Mouse (Mus musculus) liver, embryonic 14.5 days (tissue): ENCODE results near the gene Akr1b3. TPM values are rescaled to one million over a fixed set of nuclear protein-coding genes. Genes with fewer than 3 reads are reported as not detected.
"Not testable (repeated sequence)": the region's sequence is repeated elsewhere in the genome, so short reads cannot be mapped to it uniquely, and the experiment has no call there.

Source experiments
- ATAC-seq: fragments of 200-750 bp; cut with Nextera tagmentation; 2 replicates; pipeline ENCODE4 v1.8.0; 2017; ENCODE audit warnings: moderate number of reproducible peaks, mild to moderate bottlenecking, moderate library complexity; ENCODE audit not compliant: insufficient read depth
- DNase-seq, 3 experiments: peaks; one replicate each; pipeline ENCODE4 v3.0.0-alpha.2; 2012 to 2013; ENCODE audit warnings: low read depth in 3 of 3, low spot score in 3 of 3
- H3K27ac ChIP-seq: fragments of 300-500 bp; sonication (generic); 2 replicates; pipeline ENCODE4 v1.5.1; 2014; ENCODE audit warnings: moderate library complexity, mild to moderate bottlenecking, control low read depth, inconsistent platforms
- H3K27me3 ChIP-seq: fragments of 300-500 bp; sonication (generic); 2 replicates; pipeline ENCODE4 v1.6.1; 2014; ENCODE audit warnings: mild to moderate bottlenecking, low read length, moderate library complexity; ENCODE audit not compliant: control insufficient read depth, insufficient read depth
- H3K36me3 ChIP-seq: fragments of 300-500 bp; sonication (generic); replicated peaks from 2 replicates; pipeline ENCODE4 v1.6.1; 2014; ENCODE audit warnings: low read depth; ENCODE audit not compliant: control insufficient read depth, insufficient read depth
- H3K4me1 ChIP-seq, 2 experiments: fragments of 200-500 bp in 1 of 2; fragments of 300-500 bp in 1 of 2; sonication (generic) in 1 of 2; replicated peaks; 2 replicates each; pipeline ENCODE4 v1.6.1; 2012 to 2014; ENCODE audit warnings: antibody characterized with exemption in 1 of 2, inconsistent platforms in 1 of 2, low read length in 1 of 2; ENCODE audit not compliant: control insufficient read depth in 2 of 2, insufficient read depth in 2 of 2
- H3K4me2 ChIP-seq: fragments of 300-500 bp; sonication (generic); 2 replicates; pipeline ENCODE4 v1.6.1; 2014; ENCODE audit warnings: low read depth, mild to moderate bottlenecking, control low read depth, moderate library complexity
- H3K4me3 ChIP-seq, 2 experiments: fragments of 200-500 bp in 1 of 2; fragments of 300-500 bp in 1 of 2; sonication (generic) in 1 of 2; 2 replicates each; pipeline ENCODE4 v1.5.1; 2012 to 2014; ENCODE audit warnings: low read depth in 2 of 2, low read length in 2 of 2, mild to moderate bottlenecking in 2 of 2, control low read depth in 1 of 2, inconsistent platforms in 1 of 2, moderate library complexity in 1 of 2; ENCODE audit not compliant: insufficient read depth in 1 of 2
- H3K9ac ChIP-seq: fragments of 300-500 bp; sonication (generic); replicated peaks from 2 replicates; pipeline ENCODE4 v1.6.1; 2014; ENCODE audit warnings: mild to moderate bottlenecking, control low read depth, moderate library complexity
- H3K9me3 ChIP-seq: fragments of 300-500 bp; sonication (generic); 2 replicates; pipeline ENCODE4 v1.6.1; 2016; ENCODE audit warnings: low read length, mixed read lengths; ENCODE audit not compliant: control insufficient read depth
- CTCF ChIP-seq: IDR thresholded peaks from 2 replicates; pipeline ENCODE4 v1.5.1; 2016; ENCODE audit warnings: antibody characterized with exemption, low read depth, control low read depth
- EP300 ChIP-seq: IDR thresholded peaks from 2 replicates; pipeline ENCODE4 v1.6.1; 2016; ENCODE audit warnings: antibody characterized with exemption, low read depth
- WGBS: fragments of 180-500 bp; shearing (Covaris S2); extraction: QIAGEN DNeasy Blood & Tissue Kit; methylation state at CpG from one replicate; pipeline ENCODE4 v1.1.7; 2014; ENCODE audit not compliant: insufficient replicate concordance; 5-methylcytosine and 5-hydroxymethylcytosine counted together
- polyA plus RNA-seq, 2 experiments: library from polyadenylated mRNA; depleted of rRNA in 1 of 2; stranded (reverse) in 1 of 2; unstranded in 1 of 2; fragments of >200 nt; fragmentation: Nextera tagmentation in 1 of 2; extraction: Ambion mirVana in 1 of 2; gene quantifications; 2 replicates each; pipeline versions ENCODE4 v1.2.1 to v1.2.3; 2012 to 2014

Akr1b3 gene
- polyA plus RNA-seq, 2 experiments = 32.2 to 50.4 TPM

GRCm38 (mm10) chr6:34354354-34355348 is 37.4 kb upstream of the Akr1b3 start:
- Histone ChIP-seq H3K27ac (no peak overlapping the region), H3K9ac (no peak overlapping the region), H3K36me3 (no peaks in the 10 kb centered on the region), H3K4me1 (no peaks in the 10 kb centered on the region; a peak in 1 of 4 replicates), H3K4me3 (no peak overlapping the region), H3K4me2 (peak overlapping the region; percentile 55; the same call in 1 of the 2 replicates), H3K27me3 (no peaks in the 10 kb centered on the region), H3K9me3 (no peaks in the 10 kb centered on the region)
- ATAC-seq (no peak), DNase-seq (no peak)
- TF ChIP-seq EP300 (no peak), CTCF (no peak)
- 47% methylated on average over 8 of the region's 8 CpGs for WGBS

DNA sequence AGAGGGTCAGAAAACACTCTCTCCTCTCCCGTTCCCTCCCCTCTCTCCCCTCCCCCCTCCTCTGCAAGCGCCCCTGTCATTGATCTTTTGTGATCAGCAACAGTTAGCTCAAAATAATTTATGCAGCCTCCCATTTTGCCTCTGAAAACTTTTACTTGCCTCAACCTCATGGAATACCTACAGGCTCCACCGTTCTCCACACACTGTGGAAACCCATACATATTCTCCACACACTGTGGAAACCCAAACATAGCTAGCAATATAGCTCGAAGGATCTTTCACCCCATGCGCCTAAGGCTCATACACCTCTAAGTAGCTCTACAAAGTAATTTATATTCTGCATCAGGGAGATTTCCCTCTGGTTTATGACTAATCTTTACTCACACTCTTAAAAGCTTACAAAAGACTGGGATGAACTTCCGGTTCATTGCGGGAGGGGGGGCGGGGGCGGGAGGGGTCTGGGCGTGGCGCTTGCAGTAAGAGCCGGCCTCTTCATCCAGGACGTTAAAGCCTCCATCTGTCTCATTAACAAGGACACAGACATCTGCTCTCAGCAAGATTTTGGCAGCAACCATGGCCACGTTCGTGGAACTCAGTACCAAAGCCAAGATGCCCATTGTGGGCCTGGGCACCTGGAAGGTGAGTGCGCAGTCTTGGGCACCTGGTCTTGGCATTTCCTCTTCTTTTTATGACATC is 36.5 kb upstream of the Akr1b3 start, which contains the start of gene Akr1b8:
Gene Akr1b8 (plus strand): TSS at position 462 of the 696 bp plus-strand sequence.
- no peak within 1 kb of the TSS for H3K27ac ChIP-seq
- 19% methylated on average over 16 of the region's 16 CpGs for WGBS
- H3K27me3 ChIP-seq = no peaks in the 10 kb centered on the region
- no peak for ATAC-seq
- no peak within 1 kb of the TSS for H3K9ac ChIP-seq
- no peaks in the 10 kb centered on the region for H3K9me3 ChIP-seq
- no peaks in the 10 kb centered on the region for H3K36me3 ChIP-seq
- no peak for TF ChIP-seq CTCF
- TF ChIP-seq EP300 = no peak
- no peaks in the 10 kb centered on the region; a peak in 1 of 4 replicates for H3K4me1 ChIP-seq
- H3K4me2 ChIP-seq = peak within 1 kb of the TSS; percentile 55
- no peak for DNase-seq
- H3K4me3 ChIP-seq = peak within 1 kb of the TSS in 1 of 2 experiments; percentile 14; a peak in 1 of 4 replicates

DNA sequence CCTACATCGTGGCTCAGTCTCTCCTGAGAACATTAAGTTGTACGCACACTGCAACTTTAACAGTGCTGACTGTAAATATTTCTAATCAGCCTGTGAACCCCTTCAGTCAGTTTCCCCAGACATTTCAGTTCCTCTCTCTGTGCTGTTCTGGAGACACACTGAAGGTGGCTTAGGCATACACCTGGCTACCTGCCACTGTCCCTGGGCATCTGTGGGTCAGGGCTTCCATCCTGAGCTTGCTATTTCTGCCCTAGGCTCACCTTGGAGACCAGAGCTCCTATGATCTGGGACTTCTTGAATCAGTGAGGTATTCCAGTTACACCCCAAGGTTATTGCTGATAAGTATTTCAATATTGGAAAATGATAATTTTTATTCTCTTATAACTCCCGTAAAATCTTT is 35.1 kb upstream of the Akr1b3 start:
- Histone ChIP-seq H3K4me2 (no peak overlapping the region), H3K4me3 (no peak overlapping the region), H3K9me3 (no peaks in the 10 kb centered on the region), H3K9ac (no peak overlapping the region), H3K36me3 (no peaks in the 10 kb centered on the region), H3K27ac (no peak overlapping the region), H3K4me1 (no peaks in the 10 kb centered on the region; a peak in 1 of 4 replicates), H3K27me3 (no peaks in the 10 kb centered on the region)
- 67% methylated on average over 3 of the region's 3 CpGs for WGBS
- ATAC-seq (no peak), DNase-seq (no peak)
- no peak for TF ChIP-seq EP300
- no peak for TF ChIP-seq CTCF

GRCm38 (mm10) chr6:34351481-34351880 is 34.2 kb upstream of the Akr1b3 start:
- 46% methylated on average over 10 of the region's 10 CpGs for WGBS
- not testable (repeated sequence) for DNase-seq, ATAC-seq

More at GRCm38 (mm10) chr6:34351481-34351880, 34.2 kb upstream of the Akr1b3 start:
- H3K4me2 ChIP-seq, H3K9ac ChIP-seq, H3K4me1 ChIP-seq, H3K4me3 ChIP-seq, H3K27ac ChIP-seq, H3K27me3 ChIP-seq, H3K9me3 ChIP-seq, H3K36me3 ChIP-seq: not testable (repeated sequence)
